Mouse (Mus musculus): ENCODE measurements around the gene Gm49388. TPM values are rescaled to one million over a fixed set of nuclear protein-coding genes. Genes with fewer than 3 reads are reported as not detected.

Gm49388 gene
- total RNA-seq, 2 experiments from 2014 or later: 3.9 to 4.1 TPM

DNA sequence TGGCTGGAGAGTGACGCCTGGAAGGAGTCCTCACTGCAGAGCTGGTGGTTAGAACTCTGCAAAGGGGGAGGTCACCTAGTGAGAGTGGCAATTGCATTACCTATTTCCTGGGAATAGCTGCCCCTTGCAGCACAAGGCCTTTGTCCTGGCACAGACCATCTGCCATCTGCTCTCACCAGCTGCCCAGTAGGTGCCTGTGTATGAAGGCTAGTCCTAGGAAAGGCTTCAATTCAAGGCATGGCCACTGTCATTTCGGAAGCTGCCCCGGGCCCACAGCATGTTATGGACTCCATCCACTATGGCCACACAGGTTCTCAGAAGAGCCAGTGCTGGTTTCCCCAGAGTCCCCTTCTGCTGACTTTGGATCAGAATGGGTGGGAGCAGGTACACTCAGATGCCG lies 13.2 kb downstream of the Gm49388 start:
- intact Hi-C loops (cut with DNase I): no loop called here
- no peak for DNase-seq (ENCODE audit: low spot score in 2 of 2)

- DNase-seq (ENCODE audit: low spot score in 2 of 2): no peak
- intact Hi-C loops (cut with DNase I): no loop called here
Measured at GRCm38 (mm10) chr7:127799211-127799610, 13.8 kb downstream of the Gm49388 start.

- DNase-seq (ENCODE audit: low spot score in 2 of 2): no peak
- intact Hi-C loops (cut with DNase I): loop anchor here (5.0 kb wide), 1 partner anchor 138 kb away; no protein-coding TSS in a partner anchor
Measured at GRCm38 (mm10) chr7:127799738-127800137, 14.3 kb downstream of the Gm49388 start.

- peak; percentile 85 to 86 for DNase-seq (ENCODE audit: low spot score in 2 of 2)
- intact Hi-C loops (cut with DNase I): loop anchor here (5.0 kb wide), 1 partner anchor 137 kb away; no protein-coding TSS in a partner anchor
Measured at GRCm38 (mm10) chr7:127800435-127801009, 15.1 kb downstream of the Gm49388 start, which contains the start of gene Hsd3b7. TSS of gene Hsd3b7 (plus strand) at chr7:127800604.

- no peak for DNase-seq (ENCODE audit: low spot score in 2 of 2)
- intact Hi-C loops (cut with DNase I): loop anchor here (5.0 kb wide), 1 partner anchor 136 kb away; no protein-coding TSS in a partner anchor
Measured at GRCm38 (mm10) chr7:127801010-127801621, 15.7 kb downstream of the Gm49388 start.

- intact Hi-C loops (cut with DNase I): loop anchor here (5.0 kb wide), 1 partner anchor 135 kb away; no protein-coding TSS in a partner anchor
- peak in 1 of 2 experiments; percentile 59 for DNase-seq (ENCODE audit: low spot score in 2 of 2)
Measured at GRCm38 (mm10) chr7:127802313-127802712, 16.9 kb downstream of the Gm49388 start.

GRCm38 (mm10) chr7:127808821-127809220 lies 23.4 kb downstream of the Gm49388 start:
- DNase-seq (ENCODE audit: low spot score in 2 of 2): no peak
- intact Hi-C loops (cut with DNase I): no loop called here

- intact Hi-C loops (cut with DNase I): no loop called here
- DNase-seq (ENCODE audit: low spot score in 2 of 2): no peak
Measured at GRCm38 (mm10) chr7:127809846-127810245, 24.4 kb downstream of the Gm49388 start.

DNA sequence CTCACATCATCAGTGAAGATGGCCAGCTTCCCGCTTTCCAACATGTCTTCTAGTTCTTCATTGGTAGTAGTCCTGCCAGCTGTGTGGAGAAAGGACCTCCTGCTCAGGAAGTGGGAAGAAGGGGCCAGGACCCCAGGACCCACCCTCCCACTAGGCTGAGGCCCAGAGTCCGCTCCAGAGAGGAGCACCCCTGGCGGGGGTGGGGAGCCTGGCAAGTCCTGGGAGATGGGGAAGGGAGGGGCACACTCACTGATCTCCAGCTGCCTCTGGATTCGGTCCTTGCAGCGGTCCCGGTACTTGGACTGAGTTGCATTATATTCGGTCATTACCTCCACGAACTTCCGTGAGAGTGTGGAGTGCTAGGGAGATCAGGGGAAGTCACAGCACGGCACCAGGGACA lies 25.2 kb downstream of the Gm49388 start:
- DNase-seq (ENCODE audit: low spot score in 2 of 2): no peak
- intact Hi-C loops (cut with DNase I): no loop called here

- intact Hi-C loops (cut with DNase I): no loop called here
Measured at GRCm38 (mm10) chr7:127811240-127811639, 25.8 kb downstream of the Gm49388 start.

GRCm38 (mm10) chr7:127812292-127812691 lies 26.9 kb downstream of the Gm49388 start:
- intact Hi-C loops (cut with DNase I): no loop called here

More at GRCm38 (mm10) chr7:127811240-127811639, 25.8 kb downstream of the Gm49388 start:
- DNase-seq (ENCODE audit: low spot score in 2 of 2): no peak

GRCm38 (mm10) chr7:127813821-127814220 lies 28.4 kb downstream of the Gm49388 start:
- intact Hi-C loops (cut with DNase I): no loop called here

More at GRCm38 (mm10) chr7:127812292-127812691, 26.9 kb downstream of the Gm49388 start:
- DNase-seq (ENCODE audit: low spot score in 2 of 2): no peak

GRCm38 (mm10) chr7:127814241-127814921 lies 29.0 kb downstream of the Gm49388 start:
- intact Hi-C loops (cut with DNase I): no loop called here
- DNase-seq (ENCODE audit: low spot score in 2 of 2): peak; percentile 77 to 78

More at GRCm38 (mm10) chr7:127813821-127814220, 28.4 kb downstream of the Gm49388 start:
- DNase-seq (ENCODE audit: low spot score in 2 of 2): no peak

- DNase-seq (ENCODE audit: low spot score in 2 of 2): no peak
- intact Hi-C loops (cut with DNase I): no loop called here
Measured at GRCm38 (mm10) chr7:127815116-127815665, 29.8 kb downstream of the Gm49388 start.

- intact Hi-C loops (cut with DNase I): loop anchor here (1.0 kb wide), 1 partner anchor 25 kb away; no protein-coding TSS in a partner anchor
- peak; percentile 80 to 85 for DNase-seq (ENCODE audit: low spot score in 2 of 2)
Measured at GRCm38 (mm10) chr7:127815954-127816821, 30.8 kb downstream of the Gm49388 start.

DNA sequence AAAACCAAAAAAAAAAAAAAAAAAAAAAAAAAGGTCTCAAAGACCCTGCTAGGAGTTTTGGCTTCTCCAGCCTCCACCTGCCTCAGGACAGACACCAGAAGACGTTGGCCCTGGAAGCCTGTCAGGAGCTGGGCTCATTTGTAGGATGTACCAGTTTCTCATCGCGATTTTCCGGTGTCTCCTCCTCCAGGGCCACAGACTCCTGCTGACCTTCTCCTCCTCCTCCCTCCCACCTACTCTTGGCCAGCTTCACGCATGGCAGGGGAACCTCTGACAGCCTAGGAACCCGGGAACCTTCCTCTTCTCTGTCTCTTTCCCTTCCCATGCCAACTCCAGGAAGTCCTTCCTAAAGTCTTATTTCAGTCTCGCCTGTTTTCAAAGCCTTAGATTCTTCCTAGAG lies 31.6 kb downstream of the Gm49388 start:
- intact Hi-C loops (cut with DNase I): no loop called here
- no peak for DNase-seq (ENCODE audit: low spot score in 2 of 2)

DNA sequence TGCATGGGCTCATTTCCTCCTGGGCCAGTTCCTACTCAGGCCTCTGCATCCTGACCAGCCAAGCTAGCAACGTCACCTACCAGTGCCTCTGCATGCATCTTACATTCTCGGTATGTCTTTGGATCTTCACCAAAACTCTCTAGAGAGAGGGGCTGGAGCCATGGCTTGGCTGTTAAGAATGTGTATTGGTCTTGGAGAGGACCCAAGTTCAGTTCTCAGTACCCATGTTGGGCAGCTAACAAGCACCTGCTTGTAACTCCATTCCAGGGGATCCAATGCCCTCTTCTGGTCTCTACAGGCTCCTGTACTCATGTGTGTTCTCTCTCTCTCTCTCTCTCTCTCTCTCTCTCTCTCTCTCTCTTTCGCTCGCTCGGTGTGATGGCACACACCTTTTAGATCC lies 32.4 kb downstream of the Gm49388 start:
- intact Hi-C loops (cut with DNase I): no loop called here
- DNase-seq (ENCODE audit: low spot score in 2 of 2): no peak

DNA sequence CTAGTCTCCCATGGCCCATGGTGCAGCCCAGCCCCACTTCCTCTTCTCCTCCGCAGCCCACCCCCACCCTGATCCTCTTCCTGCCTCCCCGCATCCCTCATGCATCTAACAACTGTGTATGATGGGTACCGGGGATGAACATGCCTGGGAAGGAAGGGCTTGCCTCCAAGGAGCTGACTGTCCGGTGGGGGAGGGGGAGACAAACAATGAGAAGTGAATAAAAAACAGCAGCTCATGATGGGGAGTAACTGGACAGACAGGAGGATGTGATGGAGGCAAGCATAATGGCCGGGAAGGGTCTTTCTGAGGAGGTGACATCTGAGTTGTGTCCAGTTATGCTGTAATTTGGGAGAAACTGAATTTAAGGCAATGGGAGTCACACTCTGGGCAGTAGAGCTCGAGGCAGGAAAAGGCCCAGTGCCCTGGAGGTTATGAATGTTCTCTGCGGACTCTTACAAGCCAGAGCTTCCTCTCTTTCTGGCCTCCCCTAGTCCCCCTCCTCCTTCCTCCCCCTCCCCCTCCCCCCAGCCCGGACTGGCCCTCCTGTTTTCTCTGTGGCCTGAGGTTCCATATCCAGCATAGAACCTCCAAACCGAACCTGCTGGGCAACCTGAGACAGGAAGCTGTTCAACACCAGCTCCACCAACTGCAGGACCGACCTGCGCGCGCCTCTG lies 35.6 kb downstream of the Gm49388 start:
- no peak for DNase-seq (ENCODE audit: low spot score in 2 of 2)
- intact Hi-C loops (cut with DNase I): no loop called here

GRCm38 (mm10) chr7:127822494-127822893 lies 37.1 kb downstream of the Gm49388 start:
- DNase-seq (ENCODE audit: low spot score in 2 of 2): no peak
- intact Hi-C loops (cut with DNase I): no loop called here
